In genomic region chr7:130141088-130141873, GRCm38 (mm10) we compare ENCODE assay signal across 27 mouse cellular contexts.
A peak's percentile ranks its signal among the peaks of the same experiment; 100 is the strongest.
DNase-seq lines count a peak whose midpoint lies in the region; ATAC-seq and TF ChIP-seq lines count a peak whose summit lies in the region.
"Had no signal": no experiment of that assay in that cellular context is flagged by ENCODE, and none has a peak within 500 bp of the region (broad histone marks: within the 10 kb centered on the region; RNA-seq: fewer than 3 reads in every experiment).

No protein-coding gene starts in this region.

- WGBS in heart, embryonic 14.5 days: 9% methylated on average over 3 of the region's 3 CpGs
- WGBS in lung, embryonic 14.5 days: 37% methylated on average over 3 of the region's 3 CpGs
- WGBS in heart, postnatal 0 days: 20% methylated on average over 3 of the region's 3 CpGs

- H3K36me3 ChIP-seq in heart, embryonic 14.5 days (ENCODE audit: control insufficient read depth, insufficient read depth, low read length): no peaks in the 10 kb centered on the region
- no peaks in the 10 kb centered on the region for H3K36me3 ChIP-seq in lung, embryonic 14.5 days (ENCODE audit: insufficient read depth)
- no peaks in the 10 kb centered on the region for H3K36me3 ChIP-seq in heart, postnatal 0 days (replicated peaks; ENCODE audit: control insufficient read depth, insufficient read depth, low read length)
- H3K36me3 ChIP-seq: forebrain, embryonic 10.5 days; hindbrain, embryonic 10.5 days; limb, embryonic 12.5 days; midbrain, embryonic 13.5 days had no signal

- no peak for TF ChIP-seq EP300 in heart, postnatal 0 days (IDR thresholded peaks at IDR 0.05; ENCODE audit: low read depth)

- TF ChIP-seq CTCF in lung, embryonic 14.5 days (IDR thresholded peaks at IDR 0.05; ENCODE audit: low read depth): no peak
- no peak for TF ChIP-seq CTCF in heart, postnatal 0 days (IDR thresholded peaks at IDR 0.05; ENCODE audit: low read depth)

- peak; percentile 71 for ATAC-seq in heart, embryonic 14.5 days (ENCODE audit: insufficient number of reproducible peaks, insufficient read depth, low FRiP score, low read depth)
- ATAC-seq in lung, embryonic 14.5 days (ENCODE audit: insufficient read depth): no peak
- 0 out of 2 replicates have a peak, but pooled peaks have one; percentile 63 for ATAC-seq in heart, postnatal 0 days (ENCODE audit: insufficient read depth, low read depth)
- no peak for ATAC-seq in cerebellum, adult (ENCODE audit: insufficient number of reproducible peaks, low FRiP score, low TSS enrichment)
- ATAC-seq: activated CD4-positive, CD25-positive, alpha-beta regulatory T cell, adult 4 months; forebrain, postnatal 0 days; midbrain, embryonic 13.5 days had no signal

- H3K4me2 ChIP-seq in heart, embryonic 14.5 days (ENCODE audit: low read length): no peak overlapping the region
- H3K4me2 ChIP-seq in lung, embryonic 14.5 days: no peak overlapping the region
- H3K4me2 ChIP-seq in heart, postnatal 0 days (ENCODE audit: low read depth, low read length): no peak overlapping the region
- H3K4me2 ChIP-seq: limb, embryonic 12.5 days; liver, embryonic 11.5 days; midbrain, embryonic 13.5 days had no signal

- H3K4me3 ChIP-seq in heart, embryonic 14.5 days (ENCODE audit: control insufficient read depth in 1 of 2, insufficient read depth in 1 of 2, low read depth in 1 of 2, low read length in 2 of 2): no peak overlapping the region
- H3K4me3 ChIP-seq in lung, embryonic 14.5 days (ENCODE audit: low read depth, low read length): no peak overlapping the region
- H3K4me3 ChIP-seq in heart, postnatal 0 days (ENCODE audit: low read depth, low read length): no peak overlapping the region
- H3K4me3 ChIP-seq: forebrain, embryonic 10.5 days; hindbrain, embryonic 10.5 days; limb, embryonic 12.5 days; midbrain, embryonic 13.5 days had no signal

- no peaks in the 10 kb centered on the region for H3K9me3 ChIP-seq in heart, embryonic 14.5 days (ENCODE audit: control insufficient read depth, low read length)
- H3K9me3 ChIP-seq in lung, embryonic 14.5 days (ENCODE audit: low read depth, low read length): no peaks in the 10 kb centered on the region
- no peaks in the 10 kb centered on the region for H3K9me3 ChIP-seq in heart, postnatal 0 days (replicated peaks; ENCODE audit: control insufficient read depth, low read length)
- H3K9me3 ChIP-seq: forebrain, embryonic 10.5 days; hindbrain, embryonic 10.5 days; limb, embryonic 12.5 days; midbrain, embryonic 13.5 days had no signal

- H3K27me3 ChIP-seq in heart, embryonic 14.5 days (ENCODE audit: control insufficient read depth, insufficient read depth, low read length): no peaks in the 10 kb centered on the region
- H3K27me3 ChIP-seq in lung, embryonic 14.5 days (ENCODE audit: insufficient read depth, low read length): no peaks in the 10 kb centered on the region
- no peaks in the 10 kb centered on the region for H3K27me3 ChIP-seq in heart, postnatal 0 days (ENCODE audit: control insufficient read depth, insufficient read depth, low read length)
- H3K27me3 ChIP-seq: limb, embryonic 12.5 days had no signal

- H3K4me1 ChIP-seq in heart, embryonic 14.5 days (ENCODE audit: control insufficient read depth in 2 of 2, insufficient read depth in 2 of 2, low read length in 2 of 2): peaks cover 30 to 42% of the 10 kb centered on the region in 2 experiments
- peaks cover 7% of the 10 kb centered on the region for H3K4me1 ChIP-seq in lung, embryonic 14.5 days (ENCODE audit: insufficient read depth)
- H3K4me1 ChIP-seq in heart, postnatal 0 days (ENCODE audit: control insufficient read depth, insufficient read depth): peaks cover 26% of the 10 kb centered on the region
- H3K4me1 ChIP-seq: limb, embryonic 12.5 days had no signal

- no peak for DNase-seq in heart, postnatal 36 days
- DNase-seq in lung, embryonic 14.5 days: no peak
- DNase-seq in lung, postnatal 25 days (ENCODE audit: low spot score): no peak
- no peak for DNase-seq in heart, postnatal 0 days (ENCODE audit: low spot score)
- peak; percentile 33 for DNase-seq in heart, postnatal 4 days
- DNase-seq: adrenal gland, adult 8-10 months; cerebellum, adult 18-20 months; cerebellum, postnatal 14 days; forebrain, postnatal 0 days; gastrocnemius, postnatal 36 days; kidney, adult 8-10 months; kidney, postnatal 25 days; layer of hippocampus, postnatal 36 days; lung, adult 18-20 months; lung, postnatal 14 days; right cerebral cortex, adult 18-20 months; right cerebral cortex, postnatal 4 days; thymus, adult 2 months; thymus, postnatal 4 days had no signal

- intact Hi-C loops in heart, postnatal 36 days (cut with DNase I): no loop called here

- no peak overlapping the region for H3K9ac ChIP-seq in heart, embryonic 14.5 days (ENCODE audit: low read length)
- no peak overlapping the region; the same call in 1 of the 2 replicates for H3K9ac ChIP-seq in lung, embryonic 14.5 days
- no peak overlapping the region for H3K9ac ChIP-seq in heart, postnatal 0 days (replicated peaks; ENCODE audit: low read depth, low read length)
- H3K9ac ChIP-seq: forebrain, postnatal 0 days; limb, embryonic 12.5 days; midbrain, embryonic 13.5 days had no signal

- peak overlapping the region; percentile 50 to 74 for H3K27ac ChIP-seq in heart, embryonic 14.5 days (replicated peaks in 1 of 2; ENCODE audit: control insufficient read depth in 1 of 2, insufficient read depth in 1 of 2, low read depth in 2 of 2, low read length in 2 of 2)
- H3K27ac ChIP-seq in lung, embryonic 14.5 days (ENCODE audit: low read depth): peak overlapping the region; percentile 67; the same call in 1 of the 2 replicates
- H3K27ac ChIP-seq in heart, postnatal 0 days (ENCODE audit: low read depth): no peak overlapping the region
- H3K27ac ChIP-seq: forebrain, embryonic 10.5 days; limb, embryonic 12.5 days; midbrain, embryonic 13.5 days had no signal

Comparison
In these comparisons a context has a peak if more than half of its experiments do, and no peak if none do; other contexts are left out.
1. ATAC-seq: peak in heart, embryonic 14.5 days (single experiment) and heart, postnatal 0 days (single experiment); none in lung, embryonic 14.5 days (single experiment) and cerebellum, adult (single experiment).